ENCODE assay signal across 32 mouse cellular contexts in the genomic region with DNA sequence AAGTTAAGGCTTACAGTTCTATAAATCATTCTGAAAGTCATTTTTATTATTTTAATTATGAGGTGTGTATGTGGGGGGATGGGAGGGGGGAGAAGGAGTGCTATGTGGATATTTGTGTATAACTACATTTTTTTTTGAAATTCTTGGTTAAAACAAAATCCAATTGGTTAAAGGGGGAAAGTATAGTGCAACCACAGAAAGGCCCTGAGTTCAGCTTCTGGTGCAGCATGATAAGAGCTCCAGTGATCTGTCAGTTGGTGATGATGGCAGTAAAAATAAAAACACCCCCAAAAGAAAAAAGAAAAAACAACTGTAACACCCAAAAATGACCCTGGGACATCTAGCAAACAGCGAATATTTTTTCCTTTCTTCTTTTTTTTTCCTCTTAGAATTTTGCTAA.
"Had no signal": no experiment of that assay in that cellular context is flagged by ENCODE, and none has a peak within 500 bp of the region (broad histone marks: within the 10 kb centered on the region; RNA-seq: fewer than 3 reads in every experiment).

No protein-coding gene starts in this region.

- H3K36me3 ChIP-seq: limb, embryonic 10.5 days; limb, embryonic 12.5 days; limb, embryonic 13.5 days; limb, embryonic 15.5 days; liver, embryonic 12.5 days; liver, embryonic 13.5 days; liver, embryonic 15.5 days; lung, embryonic 15.5 days; midbrain, embryonic 10.5 days; midbrain, embryonic 12.5 days; midbrain, embryonic 13.5 days; midbrain, embryonic 15.5 days; neural tube, embryonic 12.5 days had no signal

- H3K4me1 ChIP-seq: limb, embryonic 10.5 days; limb, embryonic 12.5 days; limb, embryonic 13.5 days; limb, embryonic 15.5 days; liver, embryonic 12.5 days; liver, embryonic 13.5 days; liver, embryonic 15.5 days; lung, embryonic 15.5 days; megakaryocyte, embryonic 14.5 days; midbrain, embryonic 10.5 days; midbrain, embryonic 12.5 days; midbrain, embryonic 13.5 days; midbrain, embryonic 15.5 days; neural tube, embryonic 12.5 days had no signal

- H3K9ac ChIP-seq: limb, embryonic 12.5 days; limb, embryonic 13.5 days; limb, embryonic 15.5 days; liver, embryonic 12.5 days; liver, embryonic 13.5 days; liver, embryonic 14.5 days; liver, embryonic 15.5 days; lung, embryonic 14.5 days; lung, embryonic 15.5 days; midbrain, embryonic 12.5 days; midbrain, embryonic 13.5 days; midbrain, embryonic 15.5 days; neural tube, embryonic 12.5 days had no signal

- DNase-seq: left cerebral cortex, postnatal 4 days; liver; liver, embryonic 13.5 days; lung, adult 18-20 months; lung, adult 2 months; lung, embryonic 14.5 days; lung, postnatal 10 days; lung, postnatal 14 days; lung, postnatal 36 days; lung, postnatal 4 days; midbrain, embryonic 14.5 days had no signal

- H3K9me3 ChIP-seq: limb, embryonic 10.5 days; limb, embryonic 12.5 days; limb, embryonic 13.5 days; limb, embryonic 15.5 days; liver, embryonic 12.5 days; liver, embryonic 13.5 days; liver, embryonic 15.5 days; lung, embryonic 15.5 days; midbrain, embryonic 10.5 days; midbrain, embryonic 12.5 days; midbrain, embryonic 13.5 days; midbrain, embryonic 15.5 days; neural tube, embryonic 12.5 days had no signal

- ATAC-seq: liver, embryonic 12.5 days; lung, postnatal 0 days; midbrain, embryonic 13.5 days; midbrain, embryonic 15.5 days; midbrain, embryonic 16.5 days had no signal

- H3K27ac ChIP-seq: left cerebral cortex, adult 2 months; limb, embryonic 10.5 days; limb, embryonic 12.5 days; limb, embryonic 13.5 days; limb, embryonic 15.5 days; liver, embryonic 12.5 days; liver, embryonic 13.5 days; liver, embryonic 14.5 days; liver, embryonic 15.5 days; lung, embryonic 15.5 days; macrophage; midbrain, embryonic 10.5 days; midbrain, embryonic 12.5 days; midbrain, embryonic 13.5 days; midbrain, embryonic 15.5 days; neural tube, embryonic 12.5 days had no signal

- H3K4me2 ChIP-seq: limb, embryonic 12.5 days; limb, embryonic 13.5 days; limb, embryonic 15.5 days; liver, embryonic 11.5 days; liver, embryonic 12.5 days; liver, embryonic 13.5 days; liver, embryonic 15.5 days; lung, embryonic 14.5 days; lung, embryonic 15.5 days; midbrain, embryonic 11.5 days; midbrain, embryonic 12.5 days; midbrain, embryonic 13.5 days; midbrain, embryonic 15.5 days; neural tube, embryonic 12.5 days had no signal

- H3K27me3 ChIP-seq: limb, embryonic 12.5 days; limb, embryonic 13.5 days; limb, embryonic 15.5 days; liver, embryonic 12.5 days; liver, embryonic 13.5 days; liver, embryonic 15.5 days; lung, embryonic 15.5 days; megakaryocyte, embryonic 14.5 days; midbrain, embryonic 12.5 days; midbrain, embryonic 13.5 days; midbrain, embryonic 15.5 days; neural tube, embryonic 12.5 days had no signal

- H3K4me3 ChIP-seq: left cerebral cortex, adult 2 months; limb, embryonic 10.5 days; limb, embryonic 12.5 days; limb, embryonic 13.5 days; limb, embryonic 15.5 days; liver, embryonic 12.5 days; liver, embryonic 13.5 days; liver, embryonic 15.5 days; lung, embryonic 15.5 days; megakaryocyte, embryonic 14.5 days; midbrain, embryonic 10.5 days; midbrain, embryonic 12.5 days; midbrain, embryonic 13.5 days; midbrain, embryonic 15.5 days; myocyte; neural tube, embryonic 12.5 days had no signal
